Mouse (Mus musculus) left cerebral cortex, adult 18-20 months (tissue): ENCODE measurements around the gene Nemp1. TPM values are rescaled to one million over a fixed set of nuclear protein-coding genes. Genes with fewer than 3 reads are reported as not detected.
A peak's percentile ranks its signal among the peaks of the same experiment; 100 is the strongest.

ENCODE experiments used
- DNase-seq, 2 experiments: peaks; one replicate each; pipeline ENCODE4 v3.0.0; 2021 to 2022; ENCODE audit warnings: low spot score in 2 of 2, mixed read lengths in 1 of 2
- total RNA-seq, 2 experiments: library from RNA; stranded (reverse); gene quantifications; 2 replicates each; pipeline ENCODE4 v1.2.3; 2021

Nemp1 gene
- total RNA-seq, 2 experiments from 2014 or later: 4.6 to 5.1 TPM

GRCm38 (mm10) chr10:127671276-127671675, 4.6 kb downstream of the Nemp1 start:
- DNase-seq: no peak

- DNase-seq: no peak
These were observed 7.5 kb downstream of the Nemp1 start for GRCm38 (mm10) chr10:127674046-127674655.

- peak; percentile 89 to 91 for DNase-seq
These were observed 8.3 kb downstream of the Nemp1 start for GRCm38 (mm10) chr10:127674794-127675522.

GRCm38 (mm10) chr10:127675859-127676398, 9.2 kb downstream of the Nemp1 start:
- no peak for DNase-seq

- DNase-seq: peak; percentile 86 to 93
These were observed 10.2 kb downstream of the Nemp1 start for GRCm38 (mm10) chr10:127676691-127677548.

- DNase-seq: peak; percentile 54 to 63
These were observed 11.1 kb downstream of the Nemp1 start for GRCm38 (mm10) chr10:127677591-127678336.

GRCm38 (mm10) chr10:127679208-127679607, 12.5 kb downstream of the Nemp1 start:
- no peak for DNase-seq

GRCm38 (mm10) chr10:127679881-127680280, 13.2 kb downstream of the Nemp1 start:
- no peak for DNase-seq

- no peak for DNase-seq
These were observed 16.2 kb downstream of the Nemp1 start for GRCm38 (mm10) chr10:127682886-127683285.

- DNase-seq: no peak
These were observed 24.4 kb downstream of the Nemp1 start for GRCm38 (mm10) chr10:127691053-127691452.

GRCm38 (mm10) chr10:127694636-127695035, 27.9 kb downstream of the Nemp1 start:
- no peak for DNase-seq

- DNase-seq: no peak
These were observed 29.1 kb downstream of the Nemp1 start for GRCm38 (mm10) chr10:127695775-127696174.

- no peak for DNase-seq
These were observed 32.3 kb downstream of the Nemp1 start for GRCm38 (mm10) chr10:127698966-127699365.

GRCm38 (mm10) chr10:127703299-127703698, 36.6 kb downstream of the Nemp1 start:
- no peak for DNase-seq

- no peak for DNase-seq
These were observed 37.6 kb downstream of the Nemp1 start for GRCm38 (mm10) chr10:127704293-127704692.

GRCm38 (mm10) chr10:127704766-127705220, 38.1 kb downstream of the Nemp1 start, which contains the start of gene Myo1a:
TSS of gene Myo1a (plus strand) at chr10:127705170.
- DNase-seq: no peak

- no peak for DNase-seq
These were observed 39.1 kb downstream of the Nemp1 start for GRCm38 (mm10) chr10:127705783-127706182.

- no peak for DNase-seq
These were observed 41.0 kb downstream of the Nemp1 start for GRCm38 (mm10) chr10:127707721-127708120.

GRCm38 (mm10) chr10:127708850-127709370, 42.2 kb downstream of the Nemp1 start:
- no peak for DNase-seq

GRCm38 (mm10) chr10:127710331-127710730, 43.6 kb downstream of the Nemp1 start:
- DNase-seq: no peak
